In genomic region chr17:61325401-61325800, GRCm38 (mm10) we compare ENCODE assay signal across 25 mouse cellular contexts.
DNase-seq lines count a peak whose midpoint lies in the region; ATAC-seq and TF ChIP-seq lines count a peak whose summit lies in the region.
"Had no signal": no experiment of that assay in that cellular context is flagged by ENCODE, and none has a peak within 500 bp of the region (broad histone marks: within the 10 kb centered on the region; RNA-seq: fewer than 3 reads in every experiment).

No protein-coding gene starts in this region.

- peak; percentile 19 for DNase-seq in embryonic facial prominence, embryonic 14.5 days (ENCODE audit: low spot score)
- no peak for DNase-seq in embryonic facial prominence, embryonic 10.5 days (ENCODE audit: low spot score)
- DNase-seq in limb, embryonic 14.5 days (ENCODE audit: low spot score): peak; percentile 24
- no peak for DNase-seq in limb, embryonic 10.5 days (ENCODE audit: low spot score)
- DNase-seq in 3T3-L1 (ENCODE audit: low read depth, low spot score): peak; percentile 66
- peak; percentile 55 for DNase-seq in adipocyte (ENCODE audit: low spot score)
- DNase-seq: adrenal gland, adult 2 months; adrenal gland, postnatal 10 days; adrenal gland, postnatal 25 days; cerebellum, adult 11 months; cerebellum, adult 18-20 months; cerebellum, adult 8-10 months; cerebellum, adult 9-11 months; cerebellum, postnatal 14 days; cerebellum, postnatal 36 days; embryo, embryonic 11 days had no signal

- H3K36me3 ChIP-seq in embryonic facial prominence, embryonic 14.5 days (ENCODE audit: control insufficient read depth, insufficient read depth, low read length): no peaks in the 10 kb centered on the region
- H3K36me3 ChIP-seq in embryonic facial prominence, embryonic 10.5 days (replicated peaks): no peaks in the 10 kb centered on the region
- H3K36me3 ChIP-seq in limb, embryonic 14.5 days (ENCODE audit: control insufficient read depth, insufficient read depth, low read length): no peaks in the 10 kb centered on the region
- H3K36me3 ChIP-seq in limb, embryonic 10.5 days: no peaks in the 10 kb centered on the region
- no peaks in the 10 kb centered on the region for H3K36me3 ChIP-seq in forebrain, embryonic 12.5 days (replicated peaks)
- H3K36me3 ChIP-seq: embryonic facial prominence, embryonic 12.5 days; embryonic facial prominence, embryonic 15.5 days; forebrain, embryonic 10.5 days; forebrain, embryonic 15.5 days had no signal

- no peaks in the 10 kb centered on the region for H3K27me3 ChIP-seq in embryonic facial prominence, embryonic 14.5 days (replicated peaks; ENCODE audit: control insufficient read depth, insufficient read depth, low read length)
- no peaks in the 10 kb centered on the region for H3K27me3 ChIP-seq in embryonic facial prominence, embryonic 10.5 days (replicated peaks; ENCODE audit: low read depth, poor library complexity, severe bottlenecking)
- no peaks in the 10 kb centered on the region for H3K27me3 ChIP-seq in limb, embryonic 14.5 days (ENCODE audit: control insufficient read depth, insufficient read depth, low read length)
- H3K27me3 ChIP-seq in limb, embryonic 10.5 days (ENCODE audit: low read depth, poor library complexity, severe bottlenecking): no peaks in the 10 kb centered on the region
- no peaks in the 10 kb centered on the region for H3K27me3 ChIP-seq in forebrain, embryonic 12.5 days
- H3K27me3 ChIP-seq: embryonic facial prominence, embryonic 12.5 days; embryonic facial prominence, embryonic 15.5 days; forebrain, embryonic 13.5 days; forebrain, embryonic 15.5 days; Patski had no signal

- H3K4me2 ChIP-seq in embryonic facial prominence, embryonic 14.5 days (ENCODE audit: low read depth, low read length): no peak overlapping the region
- no peak overlapping the region for H3K4me2 ChIP-seq in limb, embryonic 14.5 days (replicated peaks; ENCODE audit: low read depth, low read length, severe bottlenecking)
- no peak overlapping the region for H3K4me2 ChIP-seq in forebrain, embryonic 12.5 days
- H3K4me2 ChIP-seq: embryonic facial prominence, embryonic 12.5 days; embryonic facial prominence, embryonic 15.5 days; forebrain, embryonic 13.5 days; forebrain, embryonic 15.5 days had no signal

- H3K27ac ChIP-seq in embryonic facial prominence, embryonic 14.5 days (replicated peaks; ENCODE audit: low read depth, low read length): no peak overlapping the region
- no peak overlapping the region for H3K27ac ChIP-seq in embryonic facial prominence, embryonic 10.5 days (replicated peaks)
- H3K27ac ChIP-seq in limb, embryonic 14.5 days (replicated peaks; ENCODE audit: low read depth, low read length): no peak overlapping the region
- no peak overlapping the region for H3K27ac ChIP-seq in limb, embryonic 10.5 days
- H3K27ac ChIP-seq in forebrain, embryonic 12.5 days: no peak overlapping the region
- H3K27ac ChIP-seq: embryonic facial prominence, embryonic 12.5 days; embryonic facial prominence, embryonic 15.5 days; forebrain, embryonic 10.5 days; forebrain, embryonic 13.5 days; forebrain, embryonic 15.5 days had no signal

- H3K4me3 ChIP-seq in embryonic facial prominence, embryonic 14.5 days (ENCODE audit: low read depth, low read length): no peak overlapping the region
- H3K4me3 ChIP-seq in embryonic facial prominence, embryonic 10.5 days: no peak overlapping the region
- no peak overlapping the region for H3K4me3 ChIP-seq in limb, embryonic 14.5 days (replicated peaks; ENCODE audit: low read length)
- H3K4me3 ChIP-seq in limb, embryonic 10.5 days: no peak overlapping the region
- no peak overlapping the region for H3K4me3 ChIP-seq in forebrain, embryonic 12.5 days (replicated peaks)
- H3K4me3 ChIP-seq: embryonic facial prominence, embryonic 12.5 days; embryonic facial prominence, embryonic 15.5 days; erythroblast, embryonic 14.5 days; forebrain, embryonic 10.5 days; forebrain, embryonic 13.5 days; forebrain, embryonic 15.5 days had no signal

- H3K9ac ChIP-seq in embryonic facial prominence, embryonic 14.5 days (ENCODE audit: low read depth, low read length): no peak overlapping the region
- H3K9ac ChIP-seq in limb, embryonic 14.5 days (ENCODE audit: low read depth, low read length, severe bottlenecking): no peak overlapping the region
- no peak overlapping the region for H3K9ac ChIP-seq in forebrain, embryonic 12.5 days
- H3K9ac ChIP-seq: embryonic facial prominence, embryonic 12.5 days; embryonic facial prominence, embryonic 15.5 days; forebrain, embryonic 13.5 days; forebrain, embryonic 15.5 days had no signal

- no peaks in the 10 kb centered on the region for H3K4me1 ChIP-seq in embryonic facial prominence, embryonic 14.5 days (ENCODE audit: control insufficient read depth, insufficient read depth, low read length)
- H3K4me1 ChIP-seq in embryonic facial prominence, embryonic 10.5 days: no peaks in the 10 kb centered on the region
- no peaks in the 10 kb centered on the region for H3K4me1 ChIP-seq in limb, embryonic 14.5 days (ENCODE audit: control insufficient read depth, insufficient read depth, low read length)
- H3K4me1 ChIP-seq in limb, embryonic 10.5 days: no peaks in the 10 kb centered on the region
- H3K4me1 ChIP-seq in forebrain, embryonic 12.5 days: no peaks in the 10 kb centered on the region
- H3K4me1 ChIP-seq: embryonic facial prominence, embryonic 12.5 days; embryonic facial prominence, embryonic 15.5 days; forebrain, embryonic 10.5 days; forebrain, embryonic 13.5 days; forebrain, embryonic 15.5 days had no signal

- ATAC-seq in embryonic facial prominence, embryonic 14.5 days (ENCODE audit: low read depth): no peak
- ATAC-seq in limb, embryonic 14.5 days (ENCODE audit: low FRiP score, low read depth): no peak
- no peak for ATAC-seq in forebrain, embryonic 12.5 days (ENCODE audit: low FRiP score)
- ATAC-seq: activated CD4-positive, CD25-positive, alpha-beta regulatory T cell, adult 4 months; forebrain, embryonic 13.5 days; forebrain, embryonic 15.5 days; Patski had no signal

- no peaks in the 10 kb centered on the region for H3K9me3 ChIP-seq in embryonic facial prominence, embryonic 14.5 days (ENCODE audit: control insufficient read depth, low read length)
- no peaks in the 10 kb centered on the region for H3K9me3 ChIP-seq in embryonic facial prominence, embryonic 10.5 days
- H3K9me3 ChIP-seq in limb, embryonic 14.5 days (ENCODE audit: control insufficient read depth, low read length): no peaks in the 10 kb centered on the region
- H3K9me3 ChIP-seq in limb, embryonic 10.5 days (replicated peaks): no peaks in the 10 kb centered on the region
- no peaks in the 10 kb centered on the region for H3K9me3 ChIP-seq in forebrain, embryonic 12.5 days
- H3K9me3 ChIP-seq: embryonic facial prominence, embryonic 12.5 days; embryonic facial prominence, embryonic 15.5 days; forebrain, embryonic 10.5 days; forebrain, embryonic 13.5 days; forebrain, embryonic 15.5 days had no signal

- no peak for TF ChIP-seq POLR2A in limb, embryonic 14.5 days (IDR thresholded peaks at IDR 0.05; ENCODE audit: borderline replicate concordance, extremely low read depth, insufficient read depth, insufficient read length)

Comparison
In these comparisons a context has a peak if more than half of its experiments do, and no peak if none do; other contexts are left out.
1. DNase-seq: peak in embryonic facial prominence, embryonic 14.5 days (single experiment), limb, embryonic 14.5 days (single experiment), 3T3-L1 (single experiment) and adipocyte (single experiment); none in embryonic facial prominence, embryonic 10.5 days (single experiment) and limb, embryonic 10.5 days (single experiment).